Mouse (Mus musculus) CD4-positive naive resting alpha-beta T cell, adult 57 days (primary cell): Measurements from ENCODE around the gene Alad. TPM values are rescaled to one million over a fixed set of nuclear protein-coding genes. Genes with fewer than 3 reads are reported as not detected.

Source experiments
- total RNA-seq: library from RNA; stranded (reverse); gene quantifications from one replicate; pipeline ENCODE4 v1.2.4, GENCODE M21; 2023

Alad gene
- total RNA-seq: 12.1 TPM

GRCm38 (mm10) chr4:62519849-62520233 lies at the start of gene Alad:
Alad (minus strand) TSS chr4:62519918.

GRCm38 (mm10) chr4:62559797-62560329 lies 40.1 kb upstream of the Alad start, which contains the start of gene Rgs3:
Rgs3 (plus strand) TSS chr4:62559847.

DNA sequence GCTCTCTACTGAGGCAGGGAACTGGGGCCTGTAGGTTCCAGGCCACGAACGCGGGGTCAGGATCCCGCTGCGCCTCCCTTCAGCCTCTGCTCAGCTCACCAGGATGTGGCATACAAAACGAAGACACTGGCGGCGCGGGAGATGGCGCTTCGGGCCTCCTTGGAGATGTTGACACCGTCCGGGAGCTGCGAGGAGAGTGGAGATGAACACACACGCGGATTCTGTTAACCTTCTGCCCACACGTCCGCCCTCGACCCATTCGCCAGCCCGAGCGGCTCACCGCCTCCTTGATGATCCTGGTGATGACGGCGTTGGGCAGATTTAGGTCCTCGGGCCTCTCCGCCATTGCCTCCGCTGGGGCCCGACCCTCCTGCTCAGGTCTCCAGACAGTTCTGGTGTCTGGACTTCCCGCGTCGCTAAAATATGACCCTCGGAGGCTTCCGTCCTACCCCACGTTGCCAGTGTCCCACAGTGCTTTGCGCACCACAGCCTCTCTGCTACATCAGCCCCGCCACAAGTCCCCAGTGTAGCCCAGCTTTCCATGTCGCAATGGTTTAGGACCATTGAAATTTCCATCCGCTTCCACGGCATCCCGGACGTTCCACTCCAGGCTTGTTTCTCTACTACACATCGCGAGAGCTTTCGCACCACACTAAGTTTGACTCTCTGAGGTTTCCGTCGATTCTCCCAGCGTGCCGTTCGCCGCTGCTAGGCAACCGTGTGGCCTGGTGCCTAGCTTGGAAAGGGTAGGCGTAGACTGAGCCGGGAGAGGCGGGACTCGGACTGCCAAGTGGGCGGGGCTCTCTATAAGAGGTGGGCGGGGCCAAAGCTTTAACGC lies 5.2 kb upstream of the Alad start, which contains the start of the genes Pole3 and 4933430I17Rik:
Gene Pole3, minus strand, starts transcription at position 418 of the 838 bp plus-strand sequence.
Gene 4933430I17Rik, plus strand, starts transcription at position 719 of the 838 bp plus-strand sequence.

GRCm38 (mm10) chr4:62503374-62503970 lies 16.2 kb downstream of the Alad start, which contains the start of gene Hdhd3:
Hdhd3 (minus strand) TSS chr4:62503467.

GRCm38 (mm10) chr4:62479937-62480708 lies 39.6 kb downstream of the Alad start, which contains the start of gene Bspry:
Bspry (plus strand) TSS chr4:62480053.

GRCm38 (mm10) chr4:62470598-62471051 lies 49.1 kb downstream of the Alad start, which contains the start of gene Wdr31:
Wdr31 (minus strand) TSS chr4:62470896.

Other genes with a start within 250 kb of the Alad start
- gene Fkbp15, start 159.4 kb downstream of the Alad start, total RNA-seq: 76.0 TPM
- 9.2 TPM for gene Slc31a1, start 159.2 kb downstream of the Alad start, total RNA-seq
- 41.9 TPM for gene Cdc26, start 111.3 kb downstream of the Alad start, total RNA-seq
- 21.8 TPM for gene Prpf4, start 111.1 kb downstream of the Alad start, total RNA-seq
- not detected for gene Rnf183, start 84.7 kb downstream of the Alad start, total RNA-seq
- not detected for gene Wdr31, start 49.0 kb downstream of the Alad start, total RNA-seq
- gene Bspry, start 39.9 kb downstream of the Alad start, total RNA-seq: 0.95 TPM
- gene Hdhd3, start 16.5 kb downstream of the Alad start, total RNA-seq: not detected
- 16.0 TPM for gene Pole3, start 5.2 kb upstream of the Alad start, total RNA-seq
- gene 4933430I17Rik, start 5.5 kb upstream of the Alad start, total RNA-seq: 2.6 TPM
- 81.4 TPM for gene Rgs3, start 39.9 kb upstream of the Alad start, total RNA-seq